Mouse (Mus musculus): Measurements from ENCODE around the gene Nfu1. TPM values are rescaled to one million over a fixed set of nuclear protein-coding genes. Genes with fewer than 3 reads are reported as not detected.
A peak's percentile ranks its signal among the peaks of the same experiment; 100 is the strongest.
"Not testable (repeated sequence)": the region's sequence is repeated elsewhere in the genome, so short reads cannot be mapped to it uniquely, and the experiment has no call there.

The Nfu1 gene
- total RNA-seq, 2 experiments from 2014 or later, result 71.5 to 72.8 TPM

- intact Hi-C loops (cut with DNase I), result no loop called here
Measured at GRCm38 (mm10) chr6:87018874-87019273, 9.8 kb downstream of the Nfu1 start.

GRCm38 (mm10) chr6:87021791-87022190 lies 12.8 kb downstream of the Nfu1 start:
- DNase-seq, result no peak
- intact Hi-C loops (cut with DNase I), result no loop called here

More at GRCm38 (mm10) chr6:87018874-87019273, 9.8 kb downstream of the Nfu1 start:
- no peak for DNase-seq

- intact Hi-C loops (cut with DNase I), result no loop called here
- no peak for DNase-seq
Measured at GRCm38 (mm10) chr6:87026980-87027379, 17.9 kb downstream of the Nfu1 start.

GRCm38 (mm10) chr6:87028881-87029280 lies 19.8 kb downstream of the Nfu1 start:
- intact Hi-C loops (cut with DNase I), result no loop called here
- no peak for DNase-seq

GRCm38 (mm10) chr6:87031310-87031709 lies 22.3 kb downstream of the Nfu1 start:
- DNase-seq; intact Hi-C loops (cut with DNase I): not testable (repeated sequence)

- intact Hi-C loops (cut with DNase I), result no loop called here
- no peak for DNase-seq
Measured at GRCm38 (mm10) chr6:87032401-87032800, 23.4 kb downstream of the Nfu1 start.

- DNase-seq, result no peak
- intact Hi-C loops (cut with DNase I), result no loop called here
Measured at GRCm38 (mm10) chr6:87034395-87034794, 25.4 kb downstream of the Nfu1 start.

- intact Hi-C loops (cut with DNase I), result no loop called here
- no peak for DNase-seq
Measured at GRCm38 (mm10) chr6:87037826-87038620, 29.0 kb downstream of the Nfu1 start.

- no peak for DNase-seq
- intact Hi-C loops (cut with DNase I), result no loop called here
Measured at GRCm38 (mm10) chr6:87039161-87039560, 30.1 kb downstream of the Nfu1 start.

GRCm38 (mm10) chr6:87040971-87041370 lies 31.9 kb downstream of the Nfu1 start:
- DNase-seq, result no peak
- intact Hi-C loops (cut with DNase I), result no loop called here

GRCm38 (mm10) chr6:87041431-87041830 lies 32.4 kb downstream of the Nfu1 start:
- no peak for DNase-seq
- intact Hi-C loops (cut with DNase I), result no loop called here

- intact Hi-C loops (cut with DNase I), result loop anchor here (2.0 kb wide), 1 partner anchor 31 kb away; no protein-coding TSS in a partner anchor
Measured at GRCm38 (mm10) chr6:87042004-87042336, 32.9 kb downstream of the Nfu1 start.

GRCm38 (mm10) chr6:87042337-87043130 lies 33.5 kb downstream of the Nfu1 start, which contains the start of gene Gfpt1:
Gene Gfpt1 (plus strand): TSS chr6:87042846.
- intact Hi-C loops (cut with DNase I), result loop anchor here (2.0 kb wide), 1 partner anchor 32 kb away; no protein-coding TSS in a partner anchor
- DNase-seq, result peak; percentile 94 to 95

More at GRCm38 (mm10) chr6:87042004-87042336, 32.9 kb downstream of the Nfu1 start:
- no peak for DNase-seq

GRCm38 (mm10) chr6:87043131-87043516 lies 34.1 kb downstream of the Nfu1 start:
- intact Hi-C loops (cut with DNase I), result loop anchor here (2.0 kb wide), 1 partner anchor 32 kb away; no protein-coding TSS in a partner anchor
- DNase-seq, result no peak

- intact Hi-C loops (cut with DNase I), result no loop called here
- no peak for DNase-seq
Measured at GRCm38 (mm10) chr6:87044895-87045294, 35.9 kb downstream of the Nfu1 start.

- no peak for DNase-seq
- intact Hi-C loops (cut with DNase I), result no loop called here
Measured at GRCm38 (mm10) chr6:87045507-87045906, 36.5 kb downstream of the Nfu1 start.

GRCm38 (mm10) chr6:87048712-87049111 lies 39.7 kb downstream of the Nfu1 start:
- intact Hi-C loops (cut with DNase I); DNase-seq: not testable (repeated sequence)

- no peak for DNase-seq
- intact Hi-C loops (cut with DNase I), result no loop called here
Measured at GRCm38 (mm10) chr6:87051886-87052425, 42.9 kb downstream of the Nfu1 start.

GRCm38 (mm10) chr6:87054193-87054592 lies 45.2 kb downstream of the Nfu1 start:
- intact Hi-C loops (cut with DNase I), result no loop called here
- no peak for DNase-seq

- DNase-seq, result no peak
- intact Hi-C loops (cut with DNase I), result no loop called here
Measured at GRCm38 (mm10) chr6:87059754-87060153, 50.7 kb downstream of the Nfu1 start.

GRCm38 (mm10) chr6:87063586-87063985 lies 54.5 kb downstream of the Nfu1 start:
- no peak for DNase-seq
- intact Hi-C loops (cut with DNase I), result no loop called here
